Mouse (Mus musculus): ENCODE measurements around the gene Cpt1a.

Gene Cpt1a

GRCm38 (mm10) chr19:3322261-3322969 is at the start of gene Cpt1a:
Cpt1a (plus strand) TSS chr19:3322334.
- DNase-seq = peak; percentile 42

GRCm38 (mm10) chr19:3273331-3273730 is 48.8 kb upstream of the Cpt1a start:
- no peak for DNase-seq

- DNase-seq = no peak
Observed at GRCm38 (mm10) chr19:3275744-3276365, 46.3 kb upstream of the Cpt1a start.

- DNase-seq = no peak
Observed at GRCm38 (mm10) chr19:3281886-3282285, 40.2 kb upstream of the Cpt1a start.

- peak; percentile 96 for DNase-seq
Observed at GRCm38 (mm10) chr19:3282572-3283467, 39.3 kb upstream of the Cpt1a start, which contains the start of the genes Mrpl21 and Ighmbp2. Mrpl21 (plus strand) TSS chr19:3282901. Ighmbp2 (minus strand) TSS chr19:3283017.

GRCm38 (mm10) chr19:3289006-3289405 is 33.1 kb upstream of the Cpt1a start:
- DNase-seq = no peak

DNA sequence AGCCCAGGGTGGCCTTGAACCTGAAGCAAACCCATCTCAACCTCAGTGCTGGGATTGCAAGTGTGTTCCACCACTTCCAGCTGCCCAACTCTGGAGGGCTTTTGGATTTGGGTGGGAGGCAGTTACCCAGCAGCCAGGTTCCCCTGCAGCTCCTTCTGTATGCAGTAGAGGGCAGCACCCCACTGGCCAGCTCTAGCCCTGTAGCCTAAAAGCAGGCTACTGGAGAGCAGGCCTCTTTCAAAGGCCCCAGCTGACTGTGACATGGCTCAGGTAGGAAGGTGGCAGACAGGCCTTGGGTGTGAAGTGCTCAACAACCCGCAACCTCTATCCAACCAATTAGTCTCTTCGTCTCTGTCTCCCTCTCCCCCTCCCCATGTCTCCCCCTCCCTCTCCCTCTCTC is 30.1 kb upstream of the Cpt1a start:
- peak; percentile 64 for DNase-seq

DNA sequence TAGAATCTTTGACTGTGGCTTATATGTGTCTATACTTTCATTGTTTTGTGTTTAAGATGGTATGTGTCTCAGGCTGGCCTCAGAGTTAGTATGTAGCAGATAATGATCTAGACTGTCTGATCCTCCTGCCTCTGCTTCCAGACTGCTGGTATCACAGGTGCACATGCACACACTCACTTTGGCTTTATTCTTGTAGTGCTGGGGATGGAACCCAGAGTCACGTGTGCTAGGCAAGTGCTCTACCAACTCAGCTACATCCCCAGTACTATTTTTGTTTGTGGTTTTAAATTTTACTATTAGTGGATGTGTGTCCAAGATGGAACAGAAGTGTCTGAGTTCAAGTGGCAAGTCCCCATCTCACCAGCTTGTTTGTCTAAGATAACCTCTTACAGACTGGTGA is 29.1 kb upstream of the Cpt1a start:
- no peak for DNase-seq

DNA sequence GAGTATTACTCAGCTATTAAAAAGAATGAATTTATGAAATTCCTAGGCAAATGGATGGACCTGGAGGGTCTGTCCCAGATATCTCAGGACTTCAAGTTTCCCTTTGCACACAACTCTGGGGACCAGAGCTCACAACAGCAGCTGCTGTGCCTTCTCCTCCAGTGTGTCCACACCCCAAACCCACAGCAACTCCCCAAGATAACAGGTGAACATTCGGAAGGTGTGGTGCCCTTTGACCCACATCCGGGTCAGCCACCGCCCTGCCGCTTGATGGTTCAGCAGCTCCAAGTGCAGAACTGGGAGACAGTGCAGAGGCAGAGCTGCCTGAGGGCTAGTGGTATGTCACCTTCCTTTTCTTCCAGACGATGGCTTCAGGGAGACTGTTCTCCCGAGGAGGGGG is 26.9 kb upstream of the Cpt1a start:
- DNase-seq = no peak

DNA sequence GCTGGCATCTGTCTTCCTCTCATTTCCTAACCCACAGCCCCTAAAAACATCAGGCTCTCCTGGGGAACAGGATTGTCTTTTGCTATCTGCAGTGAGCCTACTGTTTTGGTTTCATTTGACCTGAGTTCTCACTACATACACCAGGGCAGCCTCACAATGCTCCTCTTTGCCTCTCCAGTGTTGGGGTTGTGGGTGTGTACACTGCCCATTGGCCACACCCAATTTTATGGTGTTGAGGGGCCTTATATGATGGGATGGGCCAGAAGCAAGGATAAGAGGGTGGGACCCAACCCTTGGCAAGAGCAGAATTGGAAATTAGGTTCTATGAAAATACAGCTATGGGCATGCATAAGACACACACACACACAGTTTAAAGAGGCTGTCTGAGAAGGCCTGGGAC is 25.1 kb upstream of the Cpt1a start:
- DNase-seq = no peak

- DNase-seq = no peak
Observed at GRCm38 (mm10) chr19:3297775-3298174, 24.4 kb upstream of the Cpt1a start.

- DNase-seq = no peak
Observed at GRCm38 (mm10) chr19:3304017-3304416, 18.1 kb upstream of the Cpt1a start.

DNA sequence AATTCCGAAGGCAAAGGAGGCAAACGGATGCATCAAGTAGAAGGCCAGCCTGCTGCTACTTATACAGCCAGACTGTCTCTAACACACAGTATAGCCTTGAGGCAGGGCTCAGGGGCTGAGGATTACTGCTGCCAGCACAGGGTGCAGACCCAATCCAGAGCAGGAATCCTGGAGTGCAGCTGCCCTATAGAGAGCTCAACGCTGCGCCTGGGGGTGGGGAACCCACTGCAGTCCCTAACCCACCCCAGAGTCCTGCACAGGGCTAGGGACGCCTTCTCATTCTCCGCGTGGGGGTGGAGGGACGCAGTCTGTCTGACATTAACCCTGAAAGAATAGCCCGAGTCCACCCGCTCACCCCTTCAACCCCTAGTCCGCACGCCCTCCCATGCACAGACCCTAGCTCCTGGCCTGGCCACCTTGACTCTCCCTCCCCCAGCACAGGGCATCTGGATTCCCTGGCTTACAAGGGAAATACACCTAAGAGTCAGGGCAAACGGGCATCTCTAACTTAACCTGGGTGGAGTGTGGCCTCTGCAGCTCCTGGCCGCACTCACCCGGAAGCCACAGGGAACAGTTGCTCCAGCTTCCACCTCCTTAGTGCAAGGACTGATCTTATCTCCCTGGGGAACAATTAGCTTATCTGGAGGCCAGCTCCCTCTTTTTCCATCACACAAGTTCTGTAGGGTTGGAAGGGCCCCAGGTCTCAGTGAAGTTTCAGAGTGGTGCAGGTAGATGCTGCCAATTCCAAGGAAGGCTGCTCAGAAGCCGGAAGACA is 14.8 kb upstream of the Cpt1a start:
- peak; percentile 6 for DNase-seq

GRCm38 (mm10) chr19:3319341-3319740 is 2.8 kb upstream of the Cpt1a start:
- no peak for DNase-seq

- no peak for DNase-seq
Observed at GRCm38 (mm10) chr19:3320086-3320485, 2.0 kb upstream of the Cpt1a start.

DNA sequence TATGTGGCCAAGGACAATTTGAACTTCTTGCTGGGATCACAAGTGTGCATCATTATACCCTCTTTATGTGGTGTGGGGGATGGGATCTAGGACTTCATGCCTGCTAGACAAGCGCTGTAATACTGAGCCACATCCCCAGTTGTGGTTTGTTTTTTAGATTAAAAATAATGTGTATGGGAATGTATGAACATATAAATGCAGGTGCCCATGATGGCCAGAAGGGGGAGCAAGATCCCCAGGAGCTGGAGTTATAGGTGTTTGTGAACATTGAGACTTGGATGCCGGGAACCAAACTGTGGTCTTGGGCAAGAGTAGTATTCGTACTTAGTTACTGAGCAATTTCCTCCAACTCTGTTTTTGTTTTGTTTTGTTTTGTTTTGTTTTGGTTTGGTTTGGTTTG is 1.3 kb upstream of the Cpt1a start:
- peak; percentile 31 for DNase-seq

GRCm38 (mm10) chr19:3321617-3322016 is 517 bp upstream of the Cpt1a start:
- DNase-seq = peak; percentile 61

- DNase-seq = peak; percentile 84
Observed at GRCm38 (mm10) chr19:3323201-3323621, 1.1 kb downstream of the Cpt1a start.

DNA sequence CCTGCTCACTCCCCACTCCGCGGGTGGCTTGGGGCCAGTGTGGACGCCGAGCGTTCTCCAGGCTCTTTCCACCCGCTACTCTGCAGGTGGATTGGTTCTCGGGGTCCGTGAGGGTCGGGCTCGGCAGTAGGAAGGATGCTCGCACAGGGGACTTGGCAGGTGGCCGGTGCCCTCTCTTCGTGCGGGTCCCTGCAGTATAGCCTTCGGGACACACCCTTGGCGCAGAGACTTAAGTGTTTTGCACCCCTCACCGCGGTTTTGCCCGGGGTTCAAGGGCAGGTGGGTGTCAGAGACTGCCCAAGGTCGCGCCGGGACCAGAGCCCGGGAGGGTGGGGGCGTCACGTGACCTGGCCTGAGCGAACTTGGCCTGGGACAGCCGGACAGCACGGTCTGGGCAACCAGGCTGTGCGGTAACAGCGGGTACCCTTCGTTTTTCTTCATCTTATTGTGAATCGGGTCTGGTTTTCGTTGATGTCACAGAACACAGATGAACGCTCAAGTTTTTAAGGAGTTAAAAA is 1.7 kb downstream of the Cpt1a start:
- DNase-seq = peak; percentile 35

- peak; percentile 42 for DNase-seq
Observed at GRCm38 (mm10) chr19:3324271-3324811, 2.2 kb downstream of the Cpt1a start.

DNA sequence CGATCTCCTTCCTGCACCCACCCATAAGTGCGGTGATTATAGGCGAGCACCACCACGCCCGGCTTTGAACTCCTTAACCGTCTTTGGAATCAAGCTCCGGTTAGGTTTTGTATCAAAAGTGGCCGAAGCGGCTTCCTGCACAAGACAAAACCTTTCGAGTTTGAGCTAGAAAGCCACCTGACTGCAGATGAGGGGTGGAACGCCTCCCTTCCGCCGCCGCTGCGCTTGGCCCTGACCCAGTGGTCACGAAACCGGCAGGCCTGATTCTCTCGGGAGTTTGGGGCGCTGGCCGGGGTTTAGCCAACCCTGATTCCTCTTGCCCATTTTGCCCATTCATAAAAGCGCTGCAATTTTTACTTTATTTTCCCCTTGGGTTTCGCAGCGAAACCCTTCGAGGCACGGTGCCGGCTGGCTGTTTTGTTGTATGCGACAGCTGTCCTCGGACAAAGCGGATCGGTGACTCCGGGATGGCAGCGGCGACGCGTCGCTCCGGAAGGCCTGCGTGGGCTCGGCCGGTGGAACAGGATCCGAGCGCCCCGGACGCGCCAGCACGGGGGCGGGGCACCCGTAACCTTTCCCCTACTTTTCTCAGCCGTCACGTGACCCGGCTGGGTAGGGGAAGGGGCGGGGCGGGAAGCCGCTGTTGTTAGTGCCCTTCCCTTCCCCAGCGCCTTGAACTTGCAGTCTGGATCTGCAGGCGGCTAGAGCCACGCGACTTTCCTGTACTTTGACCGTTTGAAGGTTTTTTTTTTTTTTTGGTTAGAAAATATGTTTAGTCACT is 3.0 kb downstream of the Cpt1a start:
- peak; percentile 93 for DNase-seq

All from retina, postnatal 1 day (tissue).